In genomic region chr11:104631306-104631705, GRCm38 (mm10) we compare ENCODE assay signal across 18 mouse cellular contexts. TPM values are rescaled to one million over a fixed set of nuclear protein-coding genes. Genes with fewer than 3 reads are reported as not detected.
DNase-seq lines count a peak whose midpoint lies in the region; ATAC-seq and TF ChIP-seq lines count a peak whose summit lies in the region.
"Had no signal": no experiment of that assay in that cellular context is flagged by ENCODE, and none has a peak within 500 bp of the region (broad histone marks: within the 10 kb centered on the region; RNA-seq: fewer than 3 reads in every experiment).

No protein-coding gene starts in this region.

- no peak for TF ChIP-seq CTCF in kidney, adult 2 months (conservative IDR thresholded peaks at IDR 0.05; ENCODE audit: insufficient read depth, insufficient read length, low read depth, low read length)
- no peak for TF ChIP-seq CTCF in Patski (IDR thresholded peaks at IDR 0.05)

- 0 out of 2 replicates have a peak overlapping the region, but pooled peaks have one; percentile 18 for H3K27ac ChIP-seq in kidney, embryonic 15.5 days
- H3K27ac ChIP-seq in kidney, adult 2 months (ENCODE audit: insufficient read depth, low read depth, low read length): no peak overlapping the region
- H3K27ac ChIP-seq: hindbrain, embryonic 12.5 days; midbrain, embryonic 12.5 days had no signal

- WGBS in kidney, embryonic 15.5 days: 37% methylated on average over 1 of the region's 1 CpGs
- 63% methylated on average over 1 of the region's 1 CpGs for WGBS in kidney, adult 2 months

- POLR2A ChIA-PET in Patski (lab: Charles Lee): interaction anchor here (0.6 kb wide), 2 partner anchors 53 to 162 kb away, joined by 3 to 4 read pairs; no protein-coding TSS in a partner anchor

- in situ Hi-C loops in Patski (cut with MboI; ENCODE audit: low pct_unique_long_range_greater_than_20kb): no loop called here

- no peak overlapping the region for H3K4me2 ChIP-seq in kidney, embryonic 15.5 days
- H3K4me2 ChIP-seq: hindbrain, embryonic 12.5 days; midbrain, embryonic 12.5 days had no signal

- peak; percentile 66; the same call in 1 of the 2 replicates for ATAC-seq in kidney, embryonic 15.5 days (replicated peaks; ENCODE audit: low FRiP score)
- ATAC-seq in Patski: peak; percentile 20

- no peak overlapping the region for H3K9ac ChIP-seq in kidney, embryonic 15.5 days
- H3K9ac ChIP-seq: hindbrain, embryonic 12.5 days; midbrain, embryonic 12.5 days had no signal

- no peak for TF ChIP-seq POLR2A in kidney, adult 2 months (IDR thresholded peaks at IDR 0.05; ENCODE audit: low read depth, low read length)

- no peak for DNase-seq in kidney, adult 2 months
- peak; percentile 39 for DNase-seq in thymus, postnatal 14 days
- DNase-seq in thymus, postnatal 0 days (ENCODE audit: low spot score): no peak
- DNase-seq in Patski (ENCODE audit: low read depth, low spot score): no peak
- DNase-seq in splenic B cell, adult 2 months (ENCODE audit: low read depth, low spot score): peak; percentile 88
- no peak for DNase-seq in ovary, postnatal 14 days (ENCODE audit: low spot score)
- no peak for DNase-seq in cerebellum, adult 8-10 months
- DNase-seq: cerebellum, adult 9-11 months; kidney, adult 8-10 months had no signal

- no peaks in the 10 kb centered on the region for H3K36me3 ChIP-seq in kidney, embryonic 15.5 days
- H3K36me3 ChIP-seq in kidney, adult 2 months (ENCODE audit: control insufficient read depth, insufficient read depth, low read length): no peaks in the 10 kb centered on the region
- no peaks in the 10 kb centered on the region for H3K36me3 ChIP-seq in splenic B cell, adult 2 months (ENCODE audit: control insufficient read depth, insufficient read depth, low read length, poor library complexity, severe bottlenecking)
- H3K36me3 ChIP-seq: G1E; hindbrain, embryonic 12.5 days; midbrain, embryonic 12.5 days had no signal

- CTCF ChIA-PET in Patski (lab: Charles Lee): interaction anchor here (0.8 to 3.8 kb wide), 5 partner anchors 10 to 88 kb away, joined by 3 to 14 read pairs (median 3); no protein-coding TSS in a partner anchor

- no peaks in the 10 kb centered on the region for H3K27me3 ChIP-seq in kidney, embryonic 15.5 days
- no peaks in the 10 kb centered on the region for H3K27me3 ChIP-seq in kidney, adult 2 months (replicated peaks; ENCODE audit: control insufficient read depth, insufficient read depth, low read length)
- H3K27me3 ChIP-seq in Patski: no peaks in the 10 kb centered on the region
- H3K27me3 ChIP-seq in splenic B cell, adult 2 months (ENCODE audit: control insufficient read depth, insufficient read depth, low read length, poor library complexity, severe bottlenecking): no peaks in the 10 kb centered on the region
- H3K27me3 ChIP-seq: hindbrain, embryonic 12.5 days; midbrain, embryonic 12.5 days had no signal

- no peak overlapping the region for H3K4me3 ChIP-seq in kidney, embryonic 15.5 days (replicated peaks)
- no peak overlapping the region for H3K4me3 ChIP-seq in kidney, adult 2 months (ENCODE audit: insufficient read depth, low read depth, low read length)
- H3K4me3 ChIP-seq: hindbrain, embryonic 12.5 days; midbrain, embryonic 12.5 days; myocyte had no signal

- H3K9me3 ChIP-seq in kidney, embryonic 15.5 days (replicated peaks): no peaks in the 10 kb centered on the region
- H3K9me3 ChIP-seq: G1E; hindbrain, embryonic 12.5 days; midbrain, embryonic 12.5 days had no signal

- peaks cover 18% of the 10 kb centered on the region for H3K4me1 ChIP-seq in kidney, embryonic 15.5 days
- H3K4me1 ChIP-seq in kidney, adult 2 months (ENCODE audit: control insufficient read depth, insufficient read depth, low read length): no peaks in the 10 kb centered on the region
- H3K4me1 ChIP-seq: hindbrain, embryonic 12.5 days had no signal

RNA-seq across cellular contexts. Expression of gene Itgb3, which starts 23.5 kb away (rescaled TPM):
- 3.4 and 3.6 TPM in 2 replicates for polyA plus RNA-seq in kidney, embryonic 15.5 days (2015; fragmentation: Nextera tagmentation; extraction: Ambion mirVana)
- polyA plus RNA-seq in kidney, adult 2 months (2012; rRNA removed): 0.99 and 1.3 TPM in 2 replicates
- polyA plus RNA-seq in thymus, postnatal 0 days (2015; fragmentation: Nextera tagmentation; extraction: Ambion mirVana): 2.8 TPM in 2 replicates
- 25.3 TPM for polyA plus RNA-seq in Patski (2021)

RNA-seq across cellular contexts. Expression of gene Gm11639, which starts 54.2 kb away (rescaled TPM):
- polyA plus RNA-seq in kidney, embryonic 15.5 days (2015; fragmentation: Nextera tagmentation; extraction: Ambion mirVana): 0.17 and 0.30 TPM in 2 replicates
- polyA plus RNA-seq in kidney, adult 2 months (2012; rRNA removed): under 0.01 TPM in 1 of 2 replicates, not detected in the other
- polyA plus RNA-seq in thymus, postnatal 0 days (2015; fragmentation: Nextera tagmentation; extraction: Ambion mirVana): 0.03 TPM in 2 replicates
- 0.04 TPM for polyA plus RNA-seq in Patski (2021)
- polyA plus RNA-seq: G1E; gonadal fat pad, adult 2 months; heart, embryonic 14.5 days; hindbrain, embryonic 12.5 days; liver, adult 2 months; midbrain, embryonic 12.5 days; myocyte; small intestine, adult 2 months had no signal

Comparison
In these comparisons a context has a peak if more than half of its experiments do, and no peak if none do; other contexts are left out.
1. DNase-seq: peak in thymus, postnatal 14 days (single experiment) and splenic B cell, adult 2 months (single experiment); none in kidney, adult 2 months (single experiment), thymus, postnatal 0 days (single experiment), Patski (single experiment), ovary, postnatal 14 days (single experiment) and cerebellum, adult 8-10 months (single experiment).